Mouse (Mus musculus) stomach, embryonic 15.5 days (tissue): Measurements from ENCODE around the gene Mtcl1. TPM values are rescaled to one million over a fixed set of nuclear protein-coding genes. Genes with fewer than 3 reads are reported as not detected.

ENCODE experiments used
- ATAC-seq: fragments of 200-750 bp; cut with Nextera tagmentation; 2 replicates; pipeline ENCODE4 v1.8.0; 2017; ENCODE audit warnings: low read depth, moderate number of reproducible peaks, moderate TSS enrichment; ENCODE audit not compliant: insufficient read depth, low FRiP score
- H3K27ac ChIP-seq: fragments of 300-500 bp; sonication (generic); 2 replicates; pipeline ENCODE4 v1.5.1; 2015; ENCODE audit warnings: mild to moderate bottlenecking, inconsistent platforms
- H3K27me3 ChIP-seq: fragments of 300-500 bp; sonication (generic); replicated peaks from 2 replicates; pipeline ENCODE4 v1.6.1; 2015; ENCODE audit warnings: inconsistent platforms
- H3K36me3 ChIP-seq: fragments of 300-500 bp; sonication (generic); 2 replicates; pipeline ENCODE4 v1.6.1; 2015; ENCODE audit warnings: inconsistent platforms
- H3K4me1 ChIP-seq: fragments of 300-500 bp; sonication (generic); 2 replicates; pipeline ENCODE4 v1.6.1; 2015; ENCODE audit warnings: inconsistent platforms
- H3K4me2 ChIP-seq: fragments of 300-500 bp; sonication (generic); 2 replicates; pipeline ENCODE4 v1.6.1; 2015; ENCODE audit warnings: mild to moderate bottlenecking, inconsistent platforms
- H3K4me3 ChIP-seq: fragments of 300-500 bp; sonication (generic); replicated peaks from 2 replicates; pipeline ENCODE4 v1.5.1; 2015; ENCODE audit warnings: inconsistent platforms
- H3K9ac ChIP-seq: fragments of 300-500 bp; sonication (generic); 2 replicates; pipeline ENCODE4 v1.6.1; 2015; ENCODE audit warnings: inconsistent platforms
- H3K9me3 ChIP-seq: fragments of 300-500 bp; sonication (generic); 2 replicates; pipeline ENCODE4 v1.6.1; 2016; ENCODE audit warnings: inconsistent platforms
- WGBS: fragments of 180-500 bp; shearing (Covaris S2); methylation state at CpG from one replicate; pipeline ENCODE4 v1.1.7; 2015; 5-methylcytosine and 5-hydroxymethylcytosine counted together
- polyA plus RNA-seq: library from polyadenylated mRNA; unstranded; fragments of >200 nt; fragmentation: Nextera tagmentation; extraction: Ambion mirVana; gene quantifications from 2 replicates; pipeline ENCODE4 v1.2.1, GENCODE M21; 2015

The Mtcl1 gene
- polyA plus RNA-seq, 1 experiment from 2014 or later: 6.1 TPM

- H3K36me3 ChIP-seq: no peaks in the 10 kb centered on the region
- H3K27me3 ChIP-seq: no peaks in the 10 kb centered on the region
- H3K4me1 ChIP-seq: peaks cover 16% of the 10 kb centered on the region; the same call in 1 of the 2 replicates
- H3K4me2 ChIP-seq: peak overlapping the region; percentile 52; the same call in 1 of the 2 replicates
- H3K9ac ChIP-seq: no peak overlapping the region
- no peak overlapping the region for H3K4me3 ChIP-seq
- ATAC-seq: 0 out of 2 replicates have a peak, but pooled peaks have one; percentile 32
- no peaks in the 10 kb centered on the region for H3K9me3 ChIP-seq
- 28% methylated on average over 4 of the region's 4 CpGs for WGBS
- no peak overlapping the region for H3K27ac ChIP-seq
Observed at GRCm38 (mm10) chr17:66417748-66418147, 31.8 kb downstream of the Mtcl1 start.

DNA sequence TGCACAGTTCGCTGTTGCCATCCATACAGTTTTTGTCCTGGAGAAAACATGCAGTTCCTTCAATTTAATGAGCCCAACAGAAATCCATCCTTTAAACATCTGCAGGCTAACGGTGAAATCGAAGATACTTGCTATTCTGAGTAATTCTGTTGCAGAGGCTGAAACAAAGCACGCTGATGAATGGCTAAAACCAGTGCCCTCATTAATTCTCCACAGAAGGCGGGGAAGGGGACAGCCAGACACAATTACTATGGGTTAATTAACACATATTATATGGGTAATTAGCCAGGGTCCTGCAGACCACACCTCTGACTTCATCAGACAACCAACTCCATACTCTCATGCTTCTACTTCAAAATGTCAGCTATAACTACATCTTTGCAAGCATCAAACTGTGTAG, 32.2 kb downstream of the Mtcl1 start:
- Histone ChIP-seq H3K9ac (no peak overlapping the region), H3K4me2 (peak overlapping the region; percentile 52), H3K4me1 (peaks cover 16% of the 10 kb centered on the region; the same call in 1 of the 2 replicates), H3K9me3 (no peaks in the 10 kb centered on the region), H3K27ac (no peak overlapping the region), H3K27me3 (no peaks in the 10 kb centered on the region), H3K36me3 (no peaks in the 10 kb centered on the region), H3K4me3 (peak overlapping the region; percentile 25)
- 32% methylated on average over 5 of the region's 5 CpGs for WGBS
- no peak for ATAC-seq

- no peaks in the 10 kb centered on the region for H3K36me3 ChIP-seq
- peak overlapping the region; percentile 25 for H3K4me3 ChIP-seq
- H3K4me2 ChIP-seq: peak overlapping the region; percentile 52
- no peak overlapping the region for H3K27ac ChIP-seq
- H3K27me3 ChIP-seq: no peaks in the 10 kb centered on the region
- peaks cover 16% of the 10 kb centered on the region; the same call in 1 of the 2 replicates for H3K4me1 ChIP-seq
- no peak overlapping the region; the same call in 1 of the 2 replicates for H3K9ac ChIP-seq
- peak; percentile 47; the same call in 1 of the 2 replicates for ATAC-seq
- no peaks in the 10 kb centered on the region for H3K9me3 ChIP-seq
- WGBS: 16% methylated on average over 14 of the region's 14 CpGs
Observed at GRCm38 (mm10) chr17:66416841-66417313, 32.7 kb downstream of the Mtcl1 start.

DNA sequence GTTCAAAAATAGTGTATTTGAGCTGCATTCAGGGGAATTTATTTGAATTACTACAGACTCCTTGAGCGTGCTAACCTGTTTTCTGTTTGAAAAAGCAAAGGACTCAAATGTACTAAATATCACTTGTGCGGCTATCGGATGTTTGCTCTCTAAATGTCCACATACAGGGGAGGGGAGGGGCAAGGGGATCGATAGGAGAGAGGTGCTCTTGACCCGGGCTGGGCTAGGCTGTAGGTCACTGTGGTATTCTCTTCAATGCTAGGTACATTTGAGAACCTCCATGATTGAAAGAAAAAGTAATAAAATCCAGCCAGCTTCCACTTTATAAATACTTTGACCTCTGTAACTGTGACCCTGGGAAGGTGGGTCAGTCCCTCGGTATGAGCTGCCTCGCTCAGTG, 33.1 kb downstream of the Mtcl1 start:
- Histone ChIP-seq H3K9me3 (no peaks in the 10 kb centered on the region), H3K36me3 (no peaks in the 10 kb centered on the region), H3K4me3 (0 out of 2 replicates have a peak overlapping the region, but pooled peaks have one; percentile 25), H3K4me1 (peaks cover 16% of the 10 kb centered on the region; the same call in 1 of the 2 replicates), H3K27me3 (no peaks in the 10 kb centered on the region), H3K27ac (no peak overlapping the region), H3K9ac (no peak overlapping the region), H3K4me2 (peak overlapping the region; percentile 52)
- ATAC-seq: no peak
- 47% methylated on average over 7 of the region's 7 CpGs for WGBS

GRCm38 (mm10) chr17:66414331-66414730, 35.2 kb downstream of the Mtcl1 start:
- H3K27ac ChIP-seq: no peak overlapping the region
- H3K9ac ChIP-seq: no peak overlapping the region
- no peak overlapping the region for H3K4me3 ChIP-seq
- no peaks in the 10 kb centered on the region for H3K27me3 ChIP-seq
- no peak overlapping the region for H3K4me2 ChIP-seq
- peaks cover 16% of the 10 kb centered on the region; the same call in 1 of the 2 replicates for H3K4me1 ChIP-seq
- 81% methylated on average over 1 of the region's 1 CpGs for WGBS
- H3K36me3 ChIP-seq: no peaks in the 10 kb centered on the region
- H3K9me3 ChIP-seq: no peaks in the 10 kb centered on the region
- no peak for ATAC-seq

DNA sequence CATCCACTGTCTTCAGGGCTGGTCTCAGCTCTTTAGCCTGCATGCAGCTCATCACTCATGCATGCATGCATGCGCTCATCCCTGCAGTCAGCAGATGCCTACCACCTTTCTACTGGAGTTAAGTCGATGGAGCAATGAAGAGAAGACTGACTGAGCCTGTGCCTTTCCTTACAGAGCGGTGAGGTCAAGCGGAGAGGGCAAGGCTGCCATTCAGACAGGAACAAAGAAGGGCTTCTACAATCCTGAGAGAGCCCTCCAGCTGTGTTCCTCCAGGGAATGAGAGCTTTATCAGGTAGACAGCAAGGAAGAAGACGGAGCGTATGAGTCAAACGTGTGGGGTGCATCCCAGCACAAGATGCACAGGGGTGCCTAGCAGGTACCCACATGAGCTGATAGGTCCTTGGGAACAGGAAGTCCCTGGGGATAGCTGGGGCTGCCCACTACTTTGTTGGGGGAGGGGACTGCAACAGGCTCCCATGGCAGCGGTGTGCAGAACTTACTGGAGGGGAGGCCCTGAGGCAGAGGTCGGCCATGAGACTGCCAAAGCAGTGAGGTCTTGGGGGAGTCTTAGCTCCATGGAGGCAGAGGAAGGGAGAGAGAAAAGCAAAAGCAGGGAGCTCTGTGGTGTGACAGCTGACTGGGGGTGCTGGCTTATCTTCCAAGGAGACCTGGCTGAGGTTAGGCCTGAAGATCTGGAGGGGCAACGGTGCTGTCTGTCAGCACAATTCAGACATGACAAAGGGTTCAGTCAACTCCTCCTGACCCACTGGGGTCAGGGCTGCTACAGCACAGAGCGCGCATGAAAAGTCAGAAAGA, 37.2 kb downstream of the Mtcl1 start:
- Histone ChIP-seq H3K4me2 (no peak overlapping the region), H3K4me1 (peaks cover 11% of the 10 kb centered on the region; the same call in 1 of the 2 replicates), H3K27ac (no peak overlapping the region), H3K4me3 (no peak overlapping the region), H3K9me3 (no peaks in the 10 kb centered on the region), H3K27me3 (no peaks in the 10 kb centered on the region), H3K9ac (no peak overlapping the region), H3K36me3 (no peaks in the 10 kb centered on the region)
- no peak; the same call in 1 of the 2 replicates for ATAC-seq
- 65% methylated on average over 12 of the region's 12 CpGs for WGBS

- no peaks in the 10 kb centered on the region for H3K36me3 ChIP-seq
- H3K27ac ChIP-seq: no peak overlapping the region
- 0 out of 2 replicates have a peak, but pooled peaks cover 3% of the 10 kb centered on the region for H3K4me1 ChIP-seq
- no peak for ATAC-seq
- no peak overlapping the region for H3K9ac ChIP-seq
- whole genome bisulfite sequencing: 89% methylated on average over 11 of the region's 11 CpGs
- H3K27me3 ChIP-seq: no peaks in the 10 kb centered on the region
- H3K4me3 ChIP-seq: no peak overlapping the region
- H3K9me3 ChIP-seq: no peaks in the 10 kb centered on the region
- H3K4me2 ChIP-seq: no peak overlapping the region
Observed at GRCm38 (mm10) chr17:66410884-66411426, 38.6 kb downstream of the Mtcl1 start.

- H3K4me1 ChIP-seq: peaks cover 14% of the 10 kb centered on the region
- 31% methylated on average over 9 of the region's 9 CpGs for WGBS
- H3K9me3 ChIP-seq: no peaks in the 10 kb centered on the region
- ATAC-seq: peak; percentile 34
- H3K27ac ChIP-seq: peak overlapping the region; percentile 26
- no peaks in the 10 kb centered on the region for H3K36me3 ChIP-seq
- H3K4me2 ChIP-seq: no peak overlapping the region
- H3K27me3 ChIP-seq: no peaks in the 10 kb centered on the region; the same call in 1 of the 2 replicates
- no peak overlapping the region for H3K9ac ChIP-seq
- H3K4me3 ChIP-seq: no peak overlapping the region
Observed at GRCm38 (mm10) chr17:66409070-66409605, 40.4 kb downstream of the Mtcl1 start.

- H3K36me3 ChIP-seq: no peaks in the 10 kb centered on the region
- no peak for ATAC-seq
- no peaks in the 10 kb centered on the region; the same call in 1 of the 2 replicates for H3K27me3 ChIP-seq
- H3K4me1 ChIP-seq: peaks cover 14% of the 10 kb centered on the region
- WGBS: 86% methylated on average over 5 of the region's 5 CpGs
- H3K4me3 ChIP-seq: no peak overlapping the region
- H3K4me2 ChIP-seq: no peak overlapping the region
- no peak overlapping the region for H3K9ac ChIP-seq
- no peaks in the 10 kb centered on the region for H3K9me3 ChIP-seq
- no peak overlapping the region for H3K27ac ChIP-seq
Observed at GRCm38 (mm10) chr17:66408400-66408799, 41.1 kb downstream of the Mtcl1 start.

DNA sequence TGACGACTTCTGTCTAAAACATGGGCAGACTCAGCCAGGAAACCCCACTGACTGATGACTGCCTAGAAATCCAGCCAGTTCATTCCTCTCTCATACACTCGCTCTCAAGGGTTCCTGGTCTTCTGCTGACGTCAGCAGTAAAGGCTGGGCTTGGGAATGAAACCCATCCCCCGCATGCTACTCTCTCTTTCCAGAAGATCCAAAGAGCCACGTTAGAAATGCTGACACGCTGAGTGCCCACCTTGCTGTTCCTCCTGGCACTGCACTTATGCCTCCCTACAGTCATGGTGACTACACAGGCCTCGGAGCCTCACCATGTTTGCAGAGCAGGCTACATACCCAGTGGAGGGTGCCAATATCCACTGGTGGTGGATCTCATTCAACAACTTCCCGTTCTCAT, 41.7 kb downstream of the Mtcl1 start:
- Histone ChIP-seq H3K4me1 (peaks cover 14% of the 10 kb centered on the region), H3K27me3 (no peaks in the 10 kb centered on the region; the same call in 1 of the 2 replicates), H3K36me3 (no peaks in the 10 kb centered on the region), H3K4me2 (no peak overlapping the region), H3K9me3 (no peaks in the 10 kb centered on the region), H3K4me3 (no peak overlapping the region), H3K27ac (no peak overlapping the region), H3K9ac (no peak overlapping the region)
- WGBS: 61% methylated on average over 8 of the region's 8 CpGs
- no peak for ATAC-seq

DNA sequence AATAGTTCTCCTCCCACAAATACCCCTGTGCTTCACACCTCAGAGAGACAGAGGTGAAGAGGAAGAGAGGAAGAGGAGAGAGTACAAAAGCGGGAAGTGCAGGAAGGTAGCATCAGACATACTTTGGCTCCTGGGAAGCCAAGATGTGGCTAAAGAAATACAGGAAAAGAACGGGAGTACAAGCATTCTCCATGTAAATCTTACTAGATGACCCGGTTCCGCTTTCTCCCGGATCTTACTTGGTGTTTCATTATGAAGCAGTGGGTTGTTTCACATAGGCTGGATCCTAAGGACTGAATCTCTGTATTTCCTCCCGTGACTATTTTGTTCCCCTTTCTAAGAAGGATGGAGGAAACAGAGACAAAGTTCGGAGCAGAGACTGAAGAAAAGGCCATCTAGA, 43.9 kb downstream of the Mtcl1 start:
- WGBS: 57% methylated on average over 7 of the region's 7 CpGs
- Histone ChIP-seq H3K9me3 (no peaks in the 10 kb centered on the region), H3K27ac (peak overlapping the region; percentile 63; the same call in 1 of the 2 replicates), H3K9ac (no peak overlapping the region), H3K36me3 (no peaks in the 10 kb centered on the region), H3K4me2 (peak overlapping the region; percentile 23; the same call in 1 of the 2 replicates), H3K4me1 (peaks cover 14% of the 10 kb centered on the region), H3K27me3 (no peaks in the 10 kb centered on the region; the same call in 1 of the 2 replicates), H3K4me3 (no peak overlapping the region)
- ATAC-seq: no peak
